Mouse (Mus musculus): ENCODE results near the gene Iqgap1.

Gene Iqgap1

GRCm38 (mm10) chr7:80803173-80803872 lies 22.5 kb downstream of the Iqgap1 start:
- in situ Hi-C loops (cut with MboI, MseI): loop anchor here (5.0 kb wide), 1 partner anchor 44 kb away; no protein-coding TSS in a partner anchor

- in situ Hi-C loops (cut with MboI, MseI): loop anchor here (5.0 kb wide), 1 partner anchor 45 kb away; no protein-coding TSS in a partner anchor
These were observed 23.2 kb downstream of the Iqgap1 start for GRCm38 (mm10) chr7:80802412-80803160.

GRCm38 (mm10) chr7:80799307-80799706 lies 26.5 kb downstream of the Iqgap1 start:
- in situ Hi-C loops (cut with MboI, MseI): no loop called here

GRCm38 (mm10) chr7:80796805-80797567 lies 28.8 kb downstream of the Iqgap1 start:
- in situ Hi-C loops (cut with MboI, MseI): no loop called here

GRCm38 (mm10) chr7:80796258-80796657 lies 29.5 kb downstream of the Iqgap1 start:
- in situ Hi-C loops (cut with MboI, MseI): no loop called here

GRCm38 (mm10) chr7:80789534-80789933 lies 36.2 kb downstream of the Iqgap1 start:
- in situ Hi-C loops (cut with MboI, MseI): no loop called here

- in situ Hi-C loops (cut with MboI, MseI): no loop called here
These were observed 36.7 kb downstream of the Iqgap1 start for GRCm38 (mm10) chr7:80789061-80789460.

- in situ Hi-C loops (cut with MboI, MseI): no loop called here
These were observed 37.8 kb downstream of the Iqgap1 start for GRCm38 (mm10) chr7:80788002-80788401.

GRCm38 (mm10) chr7:80786746-80787145 lies 39.0 kb downstream of the Iqgap1 start:
- in situ Hi-C loops (cut with MboI, MseI): no loop called here

- in situ Hi-C loops (cut with MboI, MseI): no loop called here
These were observed 41.9 kb downstream of the Iqgap1 start for GRCm38 (mm10) chr7:80783841-80784240.

- in situ Hi-C loops (cut with MboI, MseI): no loop called here
These were observed 43.3 kb downstream of the Iqgap1 start for GRCm38 (mm10) chr7:80782155-80783109.

GRCm38 (mm10) chr7:80781444-80782120 lies 44.2 kb downstream of the Iqgap1 start:
- in situ Hi-C loops (cut with MboI, MseI): no loop called here

- in situ Hi-C loops (cut with MboI, MseI): no loop called here
These were observed 46.7 kb downstream of the Iqgap1 start for GRCm38 (mm10) chr7:80778958-80779669.

GRCm38 (mm10) chr7:80778376-80778775 lies 47.4 kb downstream of the Iqgap1 start:
- in situ Hi-C loops (cut with MboI, MseI): no loop called here

- in situ Hi-C loops (cut with MboI, MseI): no loop called here
These were observed 48.6 kb downstream of the Iqgap1 start for GRCm38 (mm10) chr7:80777151-80777550.

GRCm38 (mm10) chr7:80776090-80776489 lies 49.7 kb downstream of the Iqgap1 start:
- in situ Hi-C loops (cut with MboI, MseI): no loop called here

- in situ Hi-C loops (cut with MboI, MseI): no loop called here
These were observed 50.3 kb downstream of the Iqgap1 start for GRCm38 (mm10) chr7:80775448-80775904.

- in situ Hi-C loops (cut with MboI, MseI): no loop called here
These were observed 50.9 kb downstream of the Iqgap1 start for GRCm38 (mm10) chr7:80774615-80775447.
